Mouse (Mus musculus) heart, embryonic 14.5 days (tissue): ENCODE results near the gene Oasl2. TPM values are rescaled to one million over a fixed set of nuclear protein-coding genes. Genes with fewer than 3 reads are reported as not detected.

Experiments
- ATAC-seq: fragments of 200-750 bp; cut with Nextera tagmentation; 2 replicates; pipeline ENCODE4 v1.8.0; 2017; ENCODE audit warnings: low read depth, moderate TSS enrichment; ENCODE audit not compliant: insufficient number of reproducible peaks, insufficient read depth, low FRiP score
- H3K27ac ChIP-seq, 2 experiments: fragments of 200-500 bp in 1 of 2; fragments of 300-500 bp in 1 of 2; sonication (generic) in 1 of 2; replicated peaks in 1 of 2; 2 replicates each; pipeline ENCODE4 v1.5.1; 2012 to 2014; ENCODE audit warnings: low read depth in 2 of 2, low read length in 2 of 2, control low read depth in 1 of 2, mild to moderate bottlenecking in 1 of 2, mixed read lengths in 1 of 2; ENCODE audit not compliant: control insufficient read depth in 1 of 2, insufficient read depth in 1 of 2
- H3K27me3 ChIP-seq: fragments of 300-500 bp; sonication (generic); 2 replicates; pipeline ENCODE4 v1.6.1; 2014; ENCODE audit warnings: mild to moderate bottlenecking, low read length, control low read depth; ENCODE audit not compliant: control insufficient read depth, insufficient read depth
- H3K36me3 ChIP-seq: fragments of 300-500 bp; sonication (generic); 2 replicates; pipeline ENCODE4 v1.6.1; 2014; ENCODE audit warnings: mild to moderate bottlenecking, control low read depth, low read length, mixed read lengths; ENCODE audit not compliant: control insufficient read depth, insufficient read depth
- H3K4me1 ChIP-seq, 2 experiments: fragments of 200-500 bp in 1 of 2; fragments of 300-500 bp in 1 of 2; sonication (generic) in 1 of 2; 2 replicates each; pipeline ENCODE4 v1.6.1; 2012 to 2014; ENCODE audit warnings: low read length in 2 of 2, control low read depth in 1 of 2, mixed read lengths in 1 of 2; ENCODE audit not compliant: control insufficient read depth in 2 of 2, insufficient read depth in 2 of 2
- H3K4me2 ChIP-seq: fragments of 300-500 bp; sonication (generic); 2 replicates; pipeline ENCODE4 v1.6.1; 2014; ENCODE audit warnings: mild to moderate bottlenecking, low read length
- H3K4me3 ChIP-seq, 2 experiments: fragments of 200-500 bp in 1 of 2; fragments of 300-500 bp in 1 of 2; sonication (generic) in 1 of 2; 2 replicates each; pipeline ENCODE4 v1.5.1; 2012 to 2014; ENCODE audit warnings: low read length in 2 of 2, mild to moderate bottlenecking in 2 of 2, control low read depth in 1 of 2, low read depth in 1 of 2, moderate library complexity in 1 of 2; ENCODE audit not compliant: control insufficient read depth in 1 of 2, insufficient read depth in 1 of 2
- H3K9ac ChIP-seq: fragments of 300-500 bp; sonication (generic); 2 replicates; pipeline ENCODE4 v1.6.1; 2014; ENCODE audit warnings: mild to moderate bottlenecking, low read length
- H3K9me3 ChIP-seq: fragments of 300-500 bp; sonication (generic); 2 replicates; pipeline ENCODE4 v1.6.1; 2016; ENCODE audit warnings: low read length, control low read depth; ENCODE audit not compliant: control insufficient read depth
- WGBS: fragments of 180-500 bp; shearing (Covaris S2); extraction: QIAGEN DNeasy Blood & Tissue Kit; methylation state at CpG from one replicate; pipeline ENCODE4 v1.1.7; 2014; 5-methylcytosine and 5-hydroxymethylcytosine counted together
- polyA plus RNA-seq: library from polyadenylated mRNA; unstranded; fragments of >200 nt; fragmentation: Nextera tagmentation; extraction: Ambion mirVana; gene quantifications from 2 replicates; pipeline ENCODE4 v1.2.1, GENCODE M21; 2014

The Oasl2 gene
- polyA plus RNA-seq, 1 experiment from 2014 or later: 5.3 TPM

- Histone ChIP-seq H3K9me3 (no peaks in the 10 kb centered on the region), H3K4me1 (peaks cover 2 to 7% of the 10 kb centered on the region in 2 experiments; a peak in 2 of 4 replicates), H3K27ac (0 out of 4 replicates have a peak overlapping the region, but pooled peaks of 1 of the 2 experiments have one; percentile 24), H3K4me2 (no peak overlapping the region), H3K9ac (no peak overlapping the region), H3K27me3 (no peaks in the 10 kb centered on the region), H3K4me3 (no peak overlapping the region), H3K36me3 (peaks cover 36% of the 10 kb centered on the region)
- ATAC-seq: peak; percentile 49
- WGBS: 46% methylated on average over 6 of the region's 6 CpGs
These were observed 52.2 kb downstream of the Oasl2 start for GRCm38 (mm10) chr5:114948891-114949290.

- whole genome bisulfite sequencing: 63% methylated on average over 5 of the region's 5 CpGs
- 0 out of 4 replicates have a peak overlapping the region, but pooled peaks of 1 of the 2 experiments have one; percentile 24 for H3K27ac ChIP-seq
- peaks cover 36% of the 10 kb centered on the region for H3K36me3 ChIP-seq
- no peak overlapping the region for H3K9ac ChIP-seq
- H3K9me3 ChIP-seq: no peaks in the 10 kb centered on the region
- H3K4me1 ChIP-seq: peaks cover 2 to 7% of the 10 kb centered on the region in 2 experiments; a peak in 2 of 4 replicates
- ATAC-seq: no peak
- H3K4me2 ChIP-seq: no peak overlapping the region
- no peaks in the 10 kb centered on the region for H3K27me3 ChIP-seq
- no peak overlapping the region for H3K4me3 ChIP-seq
These were observed 52.6 kb downstream of the Oasl2 start for GRCm38 (mm10) chr5:114949316-114949715.

- H3K4me3 ChIP-seq: no peak overlapping the region
- no peaks in the 10 kb centered on the region for H3K27me3 ChIP-seq
- H3K4me2 ChIP-seq: no peak overlapping the region
- H3K27ac ChIP-seq: no peak overlapping the region
- no peak overlapping the region for H3K9ac ChIP-seq
- WGBS: 86% methylated on average over 9 of the region's 9 CpGs
- H3K9me3 ChIP-seq: no peaks in the 10 kb centered on the region
- H3K36me3 ChIP-seq: peaks cover 36% of the 10 kb centered on the region
- peaks cover 2 to 7% of the 10 kb centered on the region in 2 experiments; a peak in 2 of 4 replicates for H3K4me1 ChIP-seq
- no peak for ATAC-seq
These were observed 53.1 kb downstream of the Oasl2 start for GRCm38 (mm10) chr5:114949812-114950211.

GRCm38 (mm10) chr5:114950669-114951068 is 53.9 kb downstream of the Oasl2 start:
- no peak overlapping the region for H3K27ac ChIP-seq
- peaks cover 34% of the 10 kb centered on the region for H3K36me3 ChIP-seq
- ATAC-seq: no peak
- H3K9me3 ChIP-seq: no peaks in the 10 kb centered on the region
- no peak overlapping the region for H3K4me2 ChIP-seq
- H3K4me3 ChIP-seq: no peak overlapping the region
- H3K9ac ChIP-seq: no peak overlapping the region
- 68% methylated on average over 12 of the region's 12 CpGs for WGBS
- peaks cover 2 to 7% of the 10 kb centered on the region in 2 experiments; a peak in 2 of 4 replicates for H3K4me1 ChIP-seq
- no peaks in the 10 kb centered on the region for H3K27me3 ChIP-seq

- no peaks in the 10 kb centered on the region for H3K9me3 ChIP-seq
- H3K4me2 ChIP-seq: no peak overlapping the region
- peaks cover 27% of the 10 kb centered on the region for H3K36me3 ChIP-seq
- 78% methylated on average over 21 of the region's 21 CpGs for WGBS
- no peaks in the 10 kb centered on the region for H3K27me3 ChIP-seq
- peaks cover 2 to 7% of the 10 kb centered on the region in 2 experiments; a peak in 2 of 4 replicates for H3K4me1 ChIP-seq
- no peak overlapping the region for H3K4me3 ChIP-seq
- ATAC-seq: no peak
- H3K27ac ChIP-seq: no peak overlapping the region
- no peak overlapping the region for H3K9ac ChIP-seq
These were observed 54.6 kb downstream of the Oasl2 start for GRCm38 (mm10) chr5:114951279-114951880.

- Histone ChIP-seq H3K9ac (no peak overlapping the region), H3K4me1 (peaks cover 2 to 7% of the 10 kb centered on the region in 2 experiments; a peak in 2 of 4 replicates), H3K4me2 (no peak overlapping the region), H3K27me3 (no peaks in the 10 kb centered on the region), H3K9me3 (no peaks in the 10 kb centered on the region), H3K27ac (no peak overlapping the region), H3K4me3 (no peak overlapping the region), H3K36me3 (peaks cover 8% of the 10 kb centered on the region)
- no peak for ATAC-seq
- 71% methylated on average over 14 of the region's 14 CpGs for WGBS
These were observed 56.6 kb downstream of the Oasl2 start for GRCm38 (mm10) chr5:114953326-114953725.

GRCm38 (mm10) chr5:114958069-114958468 is 61.3 kb downstream of the Oasl2 start:
- Histone ChIP-seq H3K4me2 (no peak overlapping the region), H3K4me3 (no peak overlapping the region), H3K9me3 (0 out of 2 replicates have a peak, but pooled peaks cover 4% of the 10 kb centered on the region), H3K36me3 (no peaks in the 10 kb centered on the region), H3K4me1 (no peaks in the 10 kb centered on the region), H3K9ac (no peak overlapping the region), H3K27ac (no peak overlapping the region), H3K27me3 (no peaks in the 10 kb centered on the region)
- 80% methylated on average over 5 of the region's 5 CpGs for WGBS
- ATAC-seq: no peak
